Mouse (Mus musculus) stomach, embryonic 16.5 days (tissue): ENCODE data around the gene P4ha2. TPM values are rescaled to one million over a fixed set of nuclear protein-coding genes. Genes with fewer than 3 reads are reported as not detected.

Experiments used
- ATAC-seq: fragments of 200-750 bp; cut with Nextera tagmentation; 2 replicates; pipeline ENCODE4 v1.8.0; 2017; ENCODE audit warnings: moderate number of reproducible peaks, moderate TSS enrichment; ENCODE audit not compliant: insufficient read depth, low FRiP score
- H3K27ac ChIP-seq: fragments of 300-500 bp; sonication (generic); 2 replicates; pipeline ENCODE4 v1.5.1; 2014; ENCODE audit warnings: low read length
- H3K27me3 ChIP-seq: fragments of 300-500 bp; sonication (generic); 2 replicates; pipeline ENCODE4 v1.6.1; 2014; ENCODE audit warnings: low read length, control low read depth, mixed read lengths; ENCODE audit not compliant: control insufficient read depth, insufficient read depth
- H3K36me3 ChIP-seq: fragments of 300-500 bp; sonication (generic); 2 replicates; pipeline ENCODE4 v1.6.1; 2014; ENCODE audit warnings: low read length; ENCODE audit not compliant: control insufficient read depth, insufficient read depth
- H3K4me1 ChIP-seq: fragments of 300-500 bp; sonication (generic); 2 replicates; pipeline ENCODE4 v1.6.1; 2014; ENCODE audit warnings: low read length, control low read depth, mixed read lengths; ENCODE audit not compliant: control insufficient read depth, insufficient read depth
- H3K4me2 ChIP-seq: fragments of 300-500 bp; sonication (generic); 2 replicates; pipeline ENCODE4 v1.6.1; 2014; ENCODE audit warnings: low read depth, low read length, mixed read lengths
- H3K4me3 ChIP-seq: fragments of 300-500 bp; sonication (generic); replicated peaks from 2 replicates; pipeline ENCODE4 v1.5.1; 2014; ENCODE audit warnings: mild to moderate bottlenecking, low read length
- H3K9ac ChIP-seq: fragments of 300-500 bp; sonication (generic); 2 replicates; pipeline ENCODE4 v1.6.1; 2014; ENCODE audit warnings: low read length
- H3K9me3 ChIP-seq: fragments of 300-500 bp; sonication (generic); replicated peaks from 2 replicates; pipeline ENCODE4 v1.6.1; 2016; ENCODE audit warnings: low read length, control low read depth; ENCODE audit not compliant: control insufficient read depth
- WGBS: fragments of 180-500 bp; shearing (Covaris S2); extraction: QIAGEN DNeasy Blood & Tissue Kit; methylation state at CpG from one replicate; pipeline ENCODE4 v1.1.7; 2014; 5-methylcytosine and 5-hydroxymethylcytosine counted together
- polyA plus RNA-seq: library from polyadenylated mRNA; unstranded; fragments of >200 nt; fragmentation: Nextera tagmentation; extraction: Ambion mirVana; gene quantifications from 2 replicates; pipeline ENCODE4 v1.2.1, GENCODE M21; 2015

Gene P4ha2
- polyA plus RNA-seq, 1 experiment from 2014 or later = 78.6 TPM

GRCm38 (mm10) chr11:54119126-54119525, 19.2 kb downstream of the P4ha2 start:
- H3K4me1 ChIP-seq = peaks cover 3% of the 10 kb centered on the region; the same call in 1 of the 2 replicates
- no peaks in the 10 kb centered on the region for H3K9me3 ChIP-seq
- no peak for ATAC-seq
- peaks cover 4% of the 10 kb centered on the region; the same call in 1 of the 2 replicates for H3K36me3 ChIP-seq
- no peak overlapping the region for H3K4me2 ChIP-seq
- H3K4me3 ChIP-seq = no peak overlapping the region
- no peaks in the 10 kb centered on the region for H3K27me3 ChIP-seq
- WGBS = 88% methylated on average over 12 of the region's 12 CpGs
- no peak overlapping the region for H3K9ac ChIP-seq
- H3K27ac ChIP-seq = no peak overlapping the region

GRCm38 (mm10) chr11:54119740-54120360, 20.0 kb downstream of the P4ha2 start:
- no peak overlapping the region for H3K27ac ChIP-seq
- H3K4me2 ChIP-seq = no peak overlapping the region
- ATAC-seq = no peak
- H3K4me3 ChIP-seq = no peak overlapping the region
- H3K36me3 ChIP-seq = peaks cover 4% of the 10 kb centered on the region; the same call in 1 of the 2 replicates
- no peaks in the 10 kb centered on the region for H3K9me3 ChIP-seq
- no peaks in the 10 kb centered on the region for H3K27me3 ChIP-seq
- 90% methylated on average over 13 of the region's 13 CpGs for WGBS
- peaks cover 3% of the 10 kb centered on the region; the same call in 1 of the 2 replicates for H3K4me1 ChIP-seq
- H3K9ac ChIP-seq = no peak overlapping the region

- Histone ChIP-seq H3K9ac (no peak overlapping the region), H3K4me2 (no peak overlapping the region), H3K4me3 (no peak overlapping the region), H3K27ac (no peak overlapping the region), H3K36me3 (peaks cover 2% of the 10 kb centered on the region; the same call in 1 of the 2 replicates), H3K4me1 (peaks cover 7% of the 10 kb centered on the region), H3K9me3 (no peaks in the 10 kb centered on the region), H3K27me3 (no peaks in the 10 kb centered on the region)
- peak; percentile 34; the same call in 1 of the 2 replicates for ATAC-seq
- WGBS = 62% methylated on average over 14 of the region's 14 CpGs
Measured at GRCm38 (mm10) chr11:54122416-54123264, 22.7 kb downstream of the P4ha2 start.

GRCm38 (mm10) chr11:54125982-54126648, 26.2 kb downstream of the P4ha2 start:
- H3K4me2 ChIP-seq = no peak overlapping the region
- H3K27me3 ChIP-seq = no peaks in the 10 kb centered on the region
- WGBS = 88% methylated on average over 18 of the region's 18 CpGs
- H3K9me3 ChIP-seq = no peaks in the 10 kb centered on the region
- H3K9ac ChIP-seq = no peak overlapping the region
- peaks cover 7% of the 10 kb centered on the region for H3K4me1 ChIP-seq
- ATAC-seq = no peak
- H3K27ac ChIP-seq = no peak overlapping the region
- no peak overlapping the region for H3K4me3 ChIP-seq
- H3K36me3 ChIP-seq = no peaks in the 10 kb centered on the region

- peak; percentile 30; the same call in 1 of the 2 replicates for ATAC-seq
Measured at GRCm38 (mm10) chr11:54126654-54127374, 26.9 kb downstream of the P4ha2 start.

GRCm38 (mm10) chr11:54127397-54127796, 27.5 kb downstream of the P4ha2 start:
- Histone ChIP-seq H3K4me3 (no peak overlapping the region), H3K9ac (no peak overlapping the region), H3K9me3 (no peaks in the 10 kb centered on the region), H3K4me2 (no peak overlapping the region), H3K27ac (0 out of 2 replicates have a peak overlapping the region, but pooled peaks have one; percentile 28), H3K27me3 (no peaks in the 10 kb centered on the region), H3K36me3 (no peaks in the 10 kb centered on the region), H3K4me1 (peaks cover 7% of the 10 kb centered on the region)
- 59% methylated on average over 2 of the region's 2 CpGs for WGBS
- no peak for ATAC-seq

More at GRCm38 (mm10) chr11:54126654-54127374, 26.9 kb downstream of the P4ha2 start:
- H3K27ac ChIP-seq = 0 out of 2 replicates have a peak overlapping the region, but pooled peaks have one; percentile 28
- H3K4me1 ChIP-seq = peaks cover 7% of the 10 kb centered on the region
- H3K9me3 ChIP-seq = no peaks in the 10 kb centered on the region
- no peak overlapping the region for H3K4me2 ChIP-seq
- 30% methylated on average over 15 of the region's 15 CpGs for WGBS
- H3K36me3 ChIP-seq = no peaks in the 10 kb centered on the region
- H3K9ac ChIP-seq = 0 out of 2 replicates have a peak overlapping the region, but pooled peaks have one; percentile 9
- no peaks in the 10 kb centered on the region for H3K27me3 ChIP-seq
- no peak overlapping the region for H3K4me3 ChIP-seq

GRCm38 (mm10) chr11:54129955-54130354, 30.1 kb downstream of the P4ha2 start:
- WGBS = 69% methylated on average over 8 of the region's 8 CpGs
- ATAC-seq = no peak
- Histone ChIP-seq H3K4me1 (peaks cover 7% of the 10 kb centered on the region), H3K27ac (no peak overlapping the region), H3K4me3 (no peak overlapping the region), H3K9me3 (no peaks in the 10 kb centered on the region), H3K9ac (no peak overlapping the region), H3K27me3 (no peaks in the 10 kb centered on the region), H3K36me3 (no peaks in the 10 kb centered on the region), H3K4me2 (no peak overlapping the region)

- Histone ChIP-seq H3K4me2 (no peak overlapping the region), H3K9me3 (no peaks in the 10 kb centered on the region), H3K4me1 (peaks cover 7% of the 10 kb centered on the region), H3K36me3 (no peaks in the 10 kb centered on the region), H3K27ac (no peak overlapping the region), H3K9ac (no peak overlapping the region), H3K27me3 (no peaks in the 10 kb centered on the region), H3K4me3 (no peak overlapping the region)
- ATAC-seq = no peak
- WGBS = 83% methylated on average over 6 of the region's 6 CpGs
Measured at GRCm38 (mm10) chr11:54130721-54131120, 30.8 kb downstream of the P4ha2 start.
